Mouse (Mus musculus): ENCODE measurements around the gene Reps2. TPM values are rescaled to one million over a fixed set of nuclear protein-coding genes. Genes with fewer than 3 reads are reported as not detected.

Gene Reps2
- polyA plus RNA-seq, 1 experiment from 2014 or later: 0.50 TPM

GRCm38 (mm10) chrX:162642402-162643090 lies 903 bp downstream of the Reps2 start:
- peak overlapping the region; percentile 54 for H3K4me3 ChIP-seq (replicated peaks)
- H3K9ac ChIP-seq (replicated peaks): no peak overlapping the region
- H3K36me3 ChIP-seq: no peaks in the 10 kb centered on the region
- no peak for ATAC-seq (ENCODE audit: insufficient number of reproducible peaks, insufficient read depth, low FRiP score, low TSS enrichment, low read depth)
- H3K27me3 ChIP-seq: peaks cover 48% of the 10 kb centered on the region
- no peaks in the 10 kb centered on the region for H3K4me1 ChIP-seq (replicated peaks)
- 54% methylated on average over 10 of the region's 11 CpGs for WGBS
- H3K27ac ChIP-seq: no peak overlapping the region
- H3K9me3 ChIP-seq: no peaks in the 10 kb centered on the region
- H3K4me2 ChIP-seq: peak overlapping the region; percentile 79

- Histone ChIP-seq H3K27me3 (peaks cover 48% of the 10 kb centered on the region), H3K36me3 (no peaks in the 10 kb centered on the region), H3K4me2 (no peak overlapping the region), H3K9me3 (no peaks in the 10 kb centered on the region), H3K4me1 (replicated peaks) (no peaks in the 10 kb centered on the region), H3K27ac (no peak overlapping the region), H3K4me3 (replicated peaks) (no peak overlapping the region), H3K9ac (replicated peaks) (no peak overlapping the region)
- 80% methylated on average over 4 of the region's 4 CpGs for WGBS
- no peak for ATAC-seq (ENCODE audit: insufficient number of reproducible peaks, insufficient read depth, low FRiP score, low TSS enrichment, low read depth)
Observed at GRCm38 (mm10) chrX:162641764-162642163, 1.7 kb downstream of the Reps2 start.

- Histone ChIP-seq H3K27me3 (peaks cover 14% of the 10 kb centered on the region), H3K9ac (replicated peaks) (no peak overlapping the region)
- no peak for ATAC-seq (ENCODE audit: insufficient number of reproducible peaks, insufficient read depth, low FRiP score, low TSS enrichment, low read depth)
Observed at GRCm38 (mm10) chrX:162635159-162635558, 8.3 kb downstream of the Reps2 start.

GRCm38 (mm10) chrX:162622091-162622437 lies 21.4 kb downstream of the Reps2 start:
- WGBS: 76% methylated on average over 1 of the region's 1 CpGs
- H3K9ac ChIP-seq (replicated peaks): no peak overlapping the region
- ATAC-seq (ENCODE audit: insufficient number of reproducible peaks, insufficient read depth, low FRiP score, low TSS enrichment, low read depth): no peak

More at GRCm38 (mm10) chrX:162635159-162635558, 8.3 kb downstream of the Reps2 start:
- H3K4me3 ChIP-seq (replicated peaks): no peak overlapping the region
- 26% methylated on average over 2 of the region's 2 CpGs for whole genome bisulfite sequencing
- no peaks in the 10 kb centered on the region for H3K9me3 ChIP-seq
- H3K4me1 ChIP-seq (replicated peaks): no peaks in the 10 kb centered on the region
- no peak overlapping the region for H3K4me2 ChIP-seq
- H3K36me3 ChIP-seq: no peaks in the 10 kb centered on the region
- H3K27ac ChIP-seq: no peak overlapping the region

GRCm38 (mm10) chrX:162621194-162622090 lies 22.0 kb downstream of the Reps2 start:
- ATAC-seq (ENCODE audit: insufficient number of reproducible peaks, insufficient read depth, low FRiP score, low TSS enrichment, low read depth): no peak
- no peaks in the 10 kb centered on the region for H3K36me3 ChIP-seq
- 82% methylated on average over 5 of the region's 5 CpGs for WGBS
- no peaks in the 10 kb centered on the region for H3K9me3 ChIP-seq
- H3K27me3 ChIP-seq: peaks cover 7% of the 10 kb centered on the region; the same call in 1 of the 2 replicates
- no peak overlapping the region for H3K9ac ChIP-seq (replicated peaks)
- no peak overlapping the region for H3K27ac ChIP-seq
- H3K4me1 ChIP-seq (replicated peaks): no peaks in the 10 kb centered on the region
- H3K4me2 ChIP-seq: no peak overlapping the region
- no peak overlapping the region for H3K4me3 ChIP-seq (replicated peaks)

More at GRCm38 (mm10) chrX:162622091-162622437, 21.4 kb downstream of the Reps2 start:
- Histone ChIP-seq H3K4me3 (replicated peaks) (no peak overlapping the region), H3K27ac (no peak overlapping the region), H3K9me3 (no peaks in the 10 kb centered on the region), H3K36me3 (no peaks in the 10 kb centered on the region), H3K27me3 (peaks cover 8% of the 10 kb centered on the region; the same call in 1 of the 2 replicates), H3K4me2 (no peak overlapping the region), H3K4me1 (replicated peaks) (no peaks in the 10 kb centered on the region)

GRCm38 (mm10) chrX:162619705-162620104 lies 23.7 kb downstream of the Reps2 start:
- no peak overlapping the region for H3K9ac ChIP-seq (replicated peaks)
- no peak for ATAC-seq (ENCODE audit: insufficient number of reproducible peaks, insufficient read depth, low FRiP score, low TSS enrichment, low read depth)
- H3K36me3 ChIP-seq: no peaks in the 10 kb centered on the region
- H3K4me3 ChIP-seq (replicated peaks): no peak overlapping the region
- no peaks in the 10 kb centered on the region for H3K9me3 ChIP-seq
- no peak overlapping the region for H3K27ac ChIP-seq
- 90% methylated on average over 2 of the region's 2 CpGs for WGBS
- peaks cover 5% of the 10 kb centered on the region; the same call in 1 of the 2 replicates for H3K27me3 ChIP-seq
- no peaks in the 10 kb centered on the region for H3K4me1 ChIP-seq (replicated peaks)
- no peak overlapping the region for H3K4me2 ChIP-seq

GRCm38 (mm10) chrX:162618547-162618946 lies 24.9 kb downstream of the Reps2 start:
- no peak for ATAC-seq (ENCODE audit: insufficient number of reproducible peaks, insufficient read depth, low FRiP score, low TSS enrichment, low read depth)
- Histone ChIP-seq H3K9me3 (no peaks in the 10 kb centered on the region), H3K9ac (replicated peaks) (no peak overlapping the region), H3K27me3 (peaks cover 10% of the 10 kb centered on the region), H3K4me3 (replicated peaks) (no peak overlapping the region), H3K27ac (no peak overlapping the region), H3K4me2 (no peak overlapping the region), H3K4me1 (replicated peaks) (no peaks in the 10 kb centered on the region), H3K36me3 (no peaks in the 10 kb centered on the region)
- 86% methylated on average over 3 of the region's 3 CpGs for WGBS

GRCm38 (mm10) chrX:162606113-162606512 lies 37.3 kb downstream of the Reps2 start:
- H3K9me3 ChIP-seq: no peaks in the 10 kb centered on the region
- no peaks in the 10 kb centered on the region for H3K36me3 ChIP-seq
- no peak overlapping the region for H3K4me3 ChIP-seq (replicated peaks)
- H3K27me3 ChIP-seq: peaks cover 5% of the 10 kb centered on the region
- 89% methylated on average over 2 of the region's 2 CpGs for whole genome bisulfite sequencing
- no peaks in the 10 kb centered on the region for H3K4me1 ChIP-seq (replicated peaks)
- ATAC-seq (ENCODE audit: insufficient number of reproducible peaks, insufficient read depth, low FRiP score, low TSS enrichment, low read depth): no peak
- no peak overlapping the region for H3K27ac ChIP-seq
- H3K4me2 ChIP-seq: no peak overlapping the region
- no peak overlapping the region for H3K9ac ChIP-seq (replicated peaks)

- H3K4me1 ChIP-seq (replicated peaks): no peaks in the 10 kb centered on the region
- H3K9me3 ChIP-seq: no peaks in the 10 kb centered on the region
- no peak overlapping the region for H3K4me3 ChIP-seq (replicated peaks)
- H3K9ac ChIP-seq (replicated peaks): no peak overlapping the region
- no peak for ATAC-seq (ENCODE audit: insufficient number of reproducible peaks, insufficient read depth, low FRiP score, low TSS enrichment, low read depth)
- WGBS: 80% methylated on average over 3 of the region's 3 CpGs
- H3K36me3 ChIP-seq: no peaks in the 10 kb centered on the region
- no peak overlapping the region for H3K27ac ChIP-seq
- H3K4me2 ChIP-seq: no peak overlapping the region
- H3K27me3 ChIP-seq: peaks cover 3% of the 10 kb centered on the region; the same call in 1 of the 2 replicates
Observed at GRCm38 (mm10) chrX:162599666-162600065, 43.8 kb downstream of the Reps2 start.

- H3K4me1 ChIP-seq (replicated peaks): no peaks in the 10 kb centered on the region
- no peaks in the 10 kb centered on the region for H3K9me3 ChIP-seq
- no peak overlapping the region for H3K4me3 ChIP-seq (replicated peaks)
- H3K27ac ChIP-seq: no peak overlapping the region
- no peak for ATAC-seq (ENCODE audit: insufficient number of reproducible peaks, insufficient read depth, low FRiP score, low TSS enrichment, low read depth)
- no peak overlapping the region for H3K4me2 ChIP-seq
- no peak overlapping the region for H3K9ac ChIP-seq (replicated peaks)
- WGBS: 74% methylated on average over 8 of the region's 8 CpGs
- H3K27me3 ChIP-seq: peaks cover 9% of the 10 kb centered on the region; the same call in 1 of the 2 replicates
- no peaks in the 10 kb centered on the region for H3K36me3 ChIP-seq
Observed at GRCm38 (mm10) chrX:162591005-162591801, 52.2 kb downstream of the Reps2 start.
